Mouse (Mus musculus): Measurements from ENCODE around the gene Gpr107. TPM values are rescaled to one million over a fixed set of nuclear protein-coding genes. Genes with fewer than 3 reads are reported as not detected.

Gpr107 gene
- polyA plus RNA-seq, 1 experiment from 2014 or later: 26.8 TPM

DNA sequence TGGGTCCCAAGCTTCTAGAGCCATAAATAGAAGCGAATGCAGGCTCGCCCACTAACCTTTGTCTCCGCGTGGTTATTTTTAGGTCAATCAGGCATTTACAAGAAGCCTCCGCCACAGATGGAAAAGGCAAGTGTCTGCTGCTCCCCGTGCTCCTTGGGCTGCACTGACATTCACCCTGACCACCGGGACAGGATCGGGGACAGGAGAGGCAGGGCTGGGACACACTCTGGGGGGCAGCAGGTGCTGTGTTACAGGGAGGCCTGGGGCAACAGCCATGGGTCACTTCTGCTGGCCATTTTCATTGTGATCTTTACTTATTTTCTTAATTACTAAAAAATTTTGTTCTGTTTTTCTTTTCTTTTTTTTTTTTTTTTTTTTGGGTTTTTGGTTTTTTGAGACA lies 39.6 kb downstream of the Gpr107 start:
- ATAC-seq: no peak
- peaks cover 71% of the 10 kb centered on the region for H3K36me3 ChIP-seq (ENCODE audit: control insufficient read depth, insufficient read depth, low read length)
- H3K27me3 ChIP-seq (replicated peaks; ENCODE audit: control insufficient read depth, insufficient read depth, low read length): no peaks in the 10 kb centered on the region

DNA sequence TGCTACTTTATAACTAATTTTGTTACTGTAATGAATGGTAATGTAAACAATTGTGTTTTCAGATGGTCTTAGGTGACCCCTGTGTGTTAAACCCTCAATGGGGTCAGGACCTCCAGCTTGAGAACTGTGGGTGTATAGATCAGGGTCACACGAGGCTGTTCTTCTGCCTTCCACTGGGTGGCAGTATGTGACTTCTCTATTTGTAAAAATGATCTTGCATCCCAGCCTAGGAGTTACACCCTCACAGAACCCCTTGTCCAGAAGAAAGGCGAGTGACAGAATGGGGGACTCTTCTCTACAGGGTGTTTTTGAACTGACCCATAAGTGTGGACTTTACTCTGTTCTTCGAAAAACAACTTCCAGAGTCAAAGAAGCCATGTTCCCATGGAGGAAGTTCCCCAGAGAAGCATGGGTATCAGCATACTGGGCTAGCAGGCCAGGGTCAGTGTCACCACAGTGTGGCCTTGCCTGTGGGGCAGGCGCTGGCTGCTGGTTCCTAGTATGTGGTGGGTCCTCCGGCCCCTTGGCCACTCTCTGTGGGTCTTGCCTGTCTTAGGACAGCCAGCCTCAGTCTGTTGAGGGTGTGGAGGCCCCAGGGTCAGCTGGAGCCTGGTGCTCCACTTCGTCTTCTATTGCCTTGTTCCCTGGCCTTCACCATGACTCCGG lies 42.4 kb downstream of the Gpr107 start:
- no peaks in the 10 kb centered on the region for H3K4me1 ChIP-seq (ENCODE audit: control insufficient read depth, insufficient read depth, low read length)
- H3K36me3 ChIP-seq (ENCODE audit: control insufficient read depth, insufficient read depth, low read length): peaks cover 68% of the 10 kb centered on the region
- H3K4me3 ChIP-seq (ENCODE audit: low read depth, low read length): no peak overlapping the region
- H3K27me3 ChIP-seq (replicated peaks; ENCODE audit: control insufficient read depth, insufficient read depth, low read length): no peaks in the 10 kb centered on the region
- H3K27ac ChIP-seq (ENCODE audit: low read depth, low read length): no peak overlapping the region
- no peaks in the 10 kb centered on the region for H3K9me3 ChIP-seq (replicated peaks; ENCODE audit: control insufficient read depth, low read length)
- peak; percentile 82 for DNase-seq (ENCODE audit: low spot score)
- H3K4me2 ChIP-seq (ENCODE audit: low read length): no peak overlapping the region
- no peak overlapping the region for H3K9ac ChIP-seq (ENCODE audit: low read length)
- peak; percentile 42; the same call in 1 of the 2 replicates for ATAC-seq
- 63% methylated on average over 7 of the region's 7 CpGs for WGBS

More for the DNA sequence above, 39.6 kb downstream of the Gpr107 start:
- DNase-seq (ENCODE audit: low spot score): no peak
- no peaks in the 10 kb centered on the region for H3K9me3 ChIP-seq (replicated peaks; ENCODE audit: control insufficient read depth, low read length)
- no peak overlapping the region for H3K4me2 ChIP-seq (ENCODE audit: low read length)
- no peak overlapping the region for H3K4me3 ChIP-seq (ENCODE audit: low read depth, low read length)
- no peaks in the 10 kb centered on the region for H3K4me1 ChIP-seq (ENCODE audit: control insufficient read depth, insufficient read depth, low read length)
- no peak overlapping the region for H3K27ac ChIP-seq (ENCODE audit: low read depth, low read length)
- 88% methylated on average over 8 of the region's 8 CpGs for WGBS
- no peak overlapping the region for H3K9ac ChIP-seq (ENCODE audit: low read length)

DNA sequence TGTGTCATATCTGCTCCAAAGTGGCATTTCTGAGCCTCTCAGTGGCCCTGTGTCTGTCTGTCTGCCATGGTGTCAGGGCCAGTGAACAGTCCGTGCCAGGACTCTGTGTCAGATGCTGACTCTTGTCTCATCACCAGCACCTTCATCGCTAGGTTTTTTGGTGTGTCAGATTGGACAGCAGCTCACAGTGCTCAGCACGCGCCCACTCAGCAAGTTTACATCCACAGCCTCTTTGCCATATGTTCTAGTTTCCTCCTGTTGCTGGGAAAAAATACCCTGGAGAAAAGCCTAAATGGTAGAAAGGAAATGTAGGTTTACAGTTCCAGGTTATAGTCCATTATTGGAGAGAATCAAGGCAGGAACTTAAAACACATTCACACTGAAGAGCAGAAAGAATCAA lies 46.5 kb downstream of the Gpr107 start:
- ATAC-seq: no peak
- H3K27ac ChIP-seq (ENCODE audit: low read depth, low read length): no peak overlapping the region
- H3K4me1 ChIP-seq (ENCODE audit: control insufficient read depth, insufficient read depth, low read length): no peaks in the 10 kb centered on the region
- peaks cover 48% of the 10 kb centered on the region for H3K36me3 ChIP-seq (ENCODE audit: control insufficient read depth, insufficient read depth, low read length)
- H3K9me3 ChIP-seq (replicated peaks; ENCODE audit: control insufficient read depth, low read length): no peaks in the 10 kb centered on the region
- no peak overlapping the region for H3K9ac ChIP-seq (ENCODE audit: low read length)
- no peak overlapping the region for H3K4me3 ChIP-seq (ENCODE audit: low read depth, low read length)
- H3K27me3 ChIP-seq (replicated peaks; ENCODE audit: control insufficient read depth, insufficient read depth, low read length): no peaks in the 10 kb centered on the region
- H3K4me2 ChIP-seq (ENCODE audit: low read length): no peak overlapping the region
- WGBS: 95% methylated on average over 4 of the region's 4 CpGs
- DNase-seq (ENCODE audit: low spot score): no peak

DNA sequence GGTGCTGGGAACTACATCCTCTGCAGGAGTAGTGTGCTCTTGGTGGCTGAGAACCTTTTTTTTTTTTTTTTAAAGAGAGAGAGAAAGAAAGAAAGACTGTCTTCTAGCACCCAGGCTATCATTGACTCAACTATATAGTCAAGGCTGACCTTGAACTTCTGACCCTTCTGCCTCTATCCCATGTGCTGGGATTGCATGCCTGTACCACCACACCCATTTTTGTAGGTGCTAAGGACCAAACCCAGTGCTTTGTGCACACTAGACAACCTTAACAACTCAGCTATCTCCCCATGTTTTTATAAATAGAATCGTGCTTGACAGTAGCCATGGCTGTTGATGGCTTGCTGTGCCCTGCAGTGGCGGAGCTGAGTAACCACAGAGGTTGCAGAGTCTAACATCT lies 47.9 kb downstream of the Gpr107 start:
- Histone ChIP-seq H3K27ac (ENCODE audit: low read depth, low read length) (no peak overlapping the region), H3K27me3 (replicated peaks; ENCODE audit: control insufficient read depth, insufficient read depth, low read length) (no peaks in the 10 kb centered on the region), H3K36me3 (ENCODE audit: control insufficient read depth, insufficient read depth, low read length) (peaks cover 46% of the 10 kb centered on the region), H3K9ac (ENCODE audit: low read length) (no peak overlapping the region), H3K4me3 (ENCODE audit: low read depth, low read length) (no peak overlapping the region), H3K4me2 (ENCODE audit: low read length) (no peak overlapping the region), H3K4me1 (ENCODE audit: control insufficient read depth, insufficient read depth, low read length) (no peaks in the 10 kb centered on the region), H3K9me3 (replicated peaks; ENCODE audit: control insufficient read depth, low read length) (no peaks in the 10 kb centered on the region)
- no peak for DNase-seq (ENCODE audit: low spot score)
- 93% methylated on average over 2 of the region's 2 CpGs for WGBS
- no peak for ATAC-seq

DNA sequence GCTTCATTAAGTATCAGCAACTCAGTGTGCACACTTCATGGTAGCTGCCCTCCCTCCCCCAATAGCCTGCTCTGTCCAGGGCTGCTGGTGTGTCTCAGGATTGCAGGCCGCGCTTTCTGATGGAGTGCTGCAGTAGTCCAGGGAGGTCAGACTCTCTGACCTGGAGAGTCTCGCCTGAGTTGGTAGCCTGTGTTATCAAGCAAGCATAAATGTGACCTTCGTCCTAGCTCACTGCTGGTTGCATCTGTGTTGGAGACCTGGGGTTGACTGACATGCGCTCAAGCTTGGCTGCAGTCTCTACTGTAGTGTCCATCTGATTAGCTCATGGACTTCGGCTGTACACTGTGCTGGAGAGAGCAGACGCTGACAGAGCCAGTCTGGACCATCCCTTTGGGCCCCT lies 49.7 kb downstream of the Gpr107 start:
- Histone ChIP-seq H3K4me2 (ENCODE audit: low read length) (no peak overlapping the region), H3K27me3 (replicated peaks; ENCODE audit: control insufficient read depth, insufficient read depth, low read length) (no peaks in the 10 kb centered on the region), H3K4me1 (ENCODE audit: control insufficient read depth, insufficient read depth, low read length) (no peaks in the 10 kb centered on the region), H3K9ac (ENCODE audit: low read length) (no peak overlapping the region), H3K36me3 (ENCODE audit: control insufficient read depth, insufficient read depth, low read length) (peaks cover 37% of the 10 kb centered on the region), H3K4me3 (ENCODE audit: low read depth, low read length) (no peak overlapping the region), H3K9me3 (replicated peaks; ENCODE audit: control insufficient read depth, low read length) (no peaks in the 10 kb centered on the region), H3K27ac (ENCODE audit: low read depth, low read length) (no peak overlapping the region)
- DNase-seq (ENCODE audit: low spot score): no peak
- no peak for ATAC-seq
- WGBS: 88% methylated on average over 7 of the region's 7 CpGs

DNA sequence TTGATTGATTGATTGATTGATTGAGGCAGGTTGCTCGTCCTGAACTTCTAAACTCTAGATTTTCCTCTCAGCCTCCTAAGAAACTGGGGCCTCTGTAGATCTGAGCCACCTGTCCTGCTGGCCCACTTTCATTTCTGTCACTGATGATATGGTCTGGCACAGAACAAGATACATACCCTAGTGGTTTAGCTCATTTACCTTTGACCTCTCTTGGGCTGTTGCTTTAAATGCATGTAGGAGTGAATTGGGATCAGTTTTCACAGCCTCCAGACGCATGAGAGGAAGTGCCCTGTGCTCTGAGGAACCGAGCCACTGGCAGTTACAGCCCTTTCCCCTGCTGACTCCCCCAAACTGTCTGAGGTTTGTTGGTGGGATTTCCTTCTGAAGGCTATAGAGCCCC lies 50.2 kb downstream of the Gpr107 start:
- Histone ChIP-seq H3K36me3 (ENCODE audit: control insufficient read depth, insufficient read depth, low read length) (peaks cover 37% of the 10 kb centered on the region), H3K27me3 (replicated peaks; ENCODE audit: control insufficient read depth, insufficient read depth, low read length) (no peaks in the 10 kb centered on the region), H3K27ac (ENCODE audit: low read depth, low read length) (no peak overlapping the region), H3K4me3 (ENCODE audit: low read depth, low read length) (no peak overlapping the region), H3K9me3 (replicated peaks; ENCODE audit: control insufficient read depth, low read length) (no peaks in the 10 kb centered on the region), H3K9ac (ENCODE audit: low read length) (no peak overlapping the region), H3K4me2 (ENCODE audit: low read length) (no peak overlapping the region), H3K4me1 (ENCODE audit: control insufficient read depth, insufficient read depth, low read length) (no peaks in the 10 kb centered on the region)
- no peak for DNase-seq (ENCODE audit: low spot score)
- 75% methylated on average over 3 of the region's 3 CpGs for WGBS
- ATAC-seq: no peak

DNA sequence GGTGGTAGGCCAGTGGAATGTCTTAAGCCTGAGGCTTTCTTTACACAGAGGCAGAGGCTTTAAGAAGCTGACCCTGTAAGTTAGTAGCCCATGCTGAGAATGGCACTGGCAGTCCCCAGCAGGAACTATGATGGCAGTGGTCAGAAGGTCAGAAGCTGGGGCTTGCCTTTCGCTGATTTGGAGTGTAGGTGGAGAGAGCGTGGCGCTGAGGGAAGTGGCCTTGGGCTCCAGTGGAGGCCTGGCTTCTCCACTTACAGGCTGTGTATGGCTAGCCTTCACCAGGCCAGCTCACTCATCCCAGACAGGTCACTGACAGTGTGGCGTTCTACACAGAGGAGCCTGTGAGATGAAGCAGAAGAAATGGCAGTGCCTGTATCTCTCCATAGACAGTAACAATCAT lies 50.8 kb downstream of the Gpr107 start:
- ATAC-seq: no peak
- Histone ChIP-seq H3K27me3 (replicated peaks; ENCODE audit: control insufficient read depth, insufficient read depth, low read length) (no peaks in the 10 kb centered on the region), H3K36me3 (ENCODE audit: control insufficient read depth, insufficient read depth, low read length) (peaks cover 37% of the 10 kb centered on the region), H3K27ac (ENCODE audit: low read depth, low read length) (no peak overlapping the region), H3K9me3 (replicated peaks; ENCODE audit: control insufficient read depth, low read length) (no peaks in the 10 kb centered on the region), H3K4me3 (ENCODE audit: low read depth, low read length) (no peak overlapping the region), H3K4me1 (ENCODE audit: control insufficient read depth, insufficient read depth, low read length) (no peaks in the 10 kb centered on the region), H3K4me2 (ENCODE audit: low read length) (no peak overlapping the region), H3K9ac (ENCODE audit: low read length) (no peak overlapping the region)
- WGBS: 81% methylated on average over 4 of the region's 4 CpGs
- no peak for DNase-seq (ENCODE audit: low spot score)

DNA sequence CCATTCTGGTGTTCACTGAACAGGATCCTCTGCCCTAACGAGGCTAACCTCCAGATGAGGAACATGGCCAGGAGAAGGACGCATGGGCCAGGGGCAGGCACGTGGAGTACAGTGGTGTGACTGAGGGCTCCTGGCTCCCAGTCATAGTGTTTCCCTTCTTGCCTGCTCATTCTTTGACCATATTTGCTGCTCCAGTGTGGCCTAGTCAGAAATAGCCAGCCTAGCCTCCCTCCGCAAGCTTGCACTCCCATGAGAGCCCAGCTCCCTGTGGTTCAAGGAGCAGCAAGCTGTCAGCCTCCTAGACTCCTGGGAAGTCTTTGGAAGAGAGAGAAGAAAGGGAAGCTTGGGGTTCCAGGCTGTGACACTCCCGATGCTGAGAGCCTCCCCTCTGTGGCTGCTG lies 52.6 kb downstream of the Gpr107 start:
- Histone ChIP-seq H3K27ac (ENCODE audit: low read depth, low read length) (no peak overlapping the region), H3K4me3 (ENCODE audit: low read depth, low read length) (no peak overlapping the region), H3K36me3 (ENCODE audit: control insufficient read depth, insufficient read depth, low read length) (peaks cover 42% of the 10 kb centered on the region), H3K4me1 (ENCODE audit: control insufficient read depth, insufficient read depth, low read length) (no peaks in the 10 kb centered on the region), H3K9ac (ENCODE audit: low read length) (no peak overlapping the region), H3K27me3 (replicated peaks; ENCODE audit: control insufficient read depth, insufficient read depth, low read length) (no peaks in the 10 kb centered on the region), H3K9me3 (replicated peaks; ENCODE audit: control insufficient read depth, low read length) (no peaks in the 10 kb centered on the region), H3K4me2 (ENCODE audit: low read length) (no peak overlapping the region)
- DNase-seq (ENCODE audit: low spot score) (no peak), ATAC-seq (no peak)
- WGBS: 74% methylated on average over 5 of the region's 5 CpGs

DNA sequence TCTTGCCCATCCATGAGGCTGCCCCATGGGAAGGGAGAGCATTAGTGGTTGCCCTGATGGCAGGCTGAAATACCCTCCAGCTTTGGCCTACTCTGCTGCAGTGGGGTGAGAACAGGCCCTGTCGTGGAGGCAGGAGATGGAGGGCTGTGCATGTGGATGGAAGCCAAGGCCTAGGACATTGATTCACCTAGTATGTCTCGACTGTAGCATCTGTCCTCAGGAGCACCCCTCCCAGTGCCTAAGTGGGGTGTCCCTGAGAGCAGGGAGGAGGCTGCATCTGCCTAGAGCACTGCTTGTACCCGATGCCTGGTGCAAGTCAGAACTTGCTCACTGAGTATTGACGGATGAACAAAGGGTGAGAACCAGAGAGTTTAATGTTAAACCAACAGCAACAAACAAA lies 54.1 kb downstream of the Gpr107 start:
- Histone ChIP-seq H3K27ac (ENCODE audit: low read depth, low read length) (no peak overlapping the region), H3K4me1 (ENCODE audit: control insufficient read depth, insufficient read depth, low read length) (no peaks in the 10 kb centered on the region), H3K4me3 (ENCODE audit: low read depth, low read length) (no peak overlapping the region), H3K9me3 (replicated peaks; ENCODE audit: control insufficient read depth, low read length) (no peaks in the 10 kb centered on the region), H3K27me3 (replicated peaks; ENCODE audit: control insufficient read depth, insufficient read depth, low read length) (no peaks in the 10 kb centered on the region), H3K36me3 (ENCODE audit: control insufficient read depth, insufficient read depth, low read length) (peaks cover 50% of the 10 kb centered on the region), H3K4me2 (ENCODE audit: low read length) (no peak overlapping the region), H3K9ac (ENCODE audit: low read length) (no peak overlapping the region; the same call in 1 of the 2 replicates)
- 79% methylated on average over 4 of the region's 4 CpGs for WGBS
- DNase-seq (ENCODE audit: low spot score): no peak
- no peak for ATAC-seq
